Mouse (Mus musculus): ENCODE measurements around the gene Dnaaf1. TPM values are rescaled to one million over a fixed set of nuclear protein-coding genes. Genes with fewer than 3 reads are reported as not detected.

The Dnaaf1 gene
- polyA plus RNA-seq, 1 experiment from 2014 or later, result 0.09 TPM

GRCm38 (mm10) chr8:119637381-119637780 lies 62.3 kb downstream of the Dnaaf1 start:
- Histone ChIP-seq H3K4me3 (ENCODE audit: low read depth, low read length) (no peak overlapping the region), H3K36me3 (ENCODE audit: control insufficient read depth, insufficient read depth, low read length) (no peaks in the 10 kb centered on the region), H3K9me3 (ENCODE audit: control insufficient read depth, low read length) (no peaks in the 10 kb centered on the region), H3K4me1 (ENCODE audit: control insufficient read depth, insufficient read depth, low read length) (peaks cover 3% of the 10 kb centered on the region; the same call in 1 of the 2 replicates), H3K4me2 (ENCODE audit: low read depth, severe bottlenecking) (no peak overlapping the region), H3K9ac (ENCODE audit: low read length) (no peak overlapping the region), H3K27me3 (ENCODE audit: control insufficient read depth, insufficient read depth, low read length) (peaks cover 7% of the 10 kb centered on the region), H3K27ac (replicated peaks; ENCODE audit: low read depth, low read length) (no peak overlapping the region)
- ATAC-seq (ENCODE audit: insufficient number of reproducible peaks, low FRiP score, low TSS enrichment, low read depth) (no peak), DNase-seq (ENCODE audit: low spot score) (no peak)
- 82% methylated on average over 4 of the region's 4 CpGs for WGBS

GRCm38 (mm10) chr8:119638261-119638660 lies 63.2 kb downstream of the Dnaaf1 start:
- WGBS, result 90% methylated on average over 6 of the region's 6 CpGs

GRCm38 (mm10) chr8:119639798-119640197 lies 64.8 kb downstream of the Dnaaf1 start:
- DNase-seq (ENCODE audit: low spot score) (no peak), ATAC-seq (ENCODE audit: insufficient number of reproducible peaks, low FRiP score, low TSS enrichment, low read depth) (no peak)
- Histone ChIP-seq H3K9ac (ENCODE audit: low read length) (no peak overlapping the region), H3K4me1 (ENCODE audit: control insufficient read depth, insufficient read depth, low read length) (peaks cover 3% of the 10 kb centered on the region; the same call in 1 of the 2 replicates), H3K36me3 (ENCODE audit: control insufficient read depth, insufficient read depth, low read length) (no peaks in the 10 kb centered on the region), H3K4me2 (ENCODE audit: low read depth, severe bottlenecking) (no peak overlapping the region), H3K27ac (replicated peaks; ENCODE audit: low read depth, low read length) (no peak overlapping the region), H3K4me3 (ENCODE audit: low read depth, low read length) (no peak overlapping the region), H3K27me3 (ENCODE audit: control insufficient read depth, insufficient read depth, low read length) (no peaks in the 10 kb centered on the region), H3K9me3 (ENCODE audit: control insufficient read depth, low read length) (no peaks in the 10 kb centered on the region)
- WGBS, result 44% methylated on average over 7 of the region's 7 CpGs

More at GRCm38 (mm10) chr8:119638261-119638660, 63.2 kb downstream of the Dnaaf1 start:
- Histone ChIP-seq H3K36me3 (ENCODE audit: control insufficient read depth, insufficient read depth, low read length) (no peaks in the 10 kb centered on the region), H3K27me3 (ENCODE audit: control insufficient read depth, insufficient read depth, low read length) (peaks cover 6% of the 10 kb centered on the region), H3K27ac (replicated peaks; ENCODE audit: low read depth, low read length) (no peak overlapping the region), H3K4me3 (ENCODE audit: low read depth, low read length) (no peak overlapping the region), H3K4me1 (ENCODE audit: control insufficient read depth, insufficient read depth, low read length) (peaks cover 3% of the 10 kb centered on the region; the same call in 1 of the 2 replicates), H3K4me2 (ENCODE audit: low read depth, severe bottlenecking) (no peak overlapping the region), H3K9me3 (ENCODE audit: control insufficient read depth, low read length) (no peaks in the 10 kb centered on the region), H3K9ac (ENCODE audit: low read length) (no peak overlapping the region)
- ATAC-seq (ENCODE audit: insufficient number of reproducible peaks, low FRiP score, low TSS enrichment, low read depth), result no peak
- DNase-seq (ENCODE audit: low spot score), result no peak

- no peak overlapping the region for H3K4me2 ChIP-seq (ENCODE audit: low read depth, severe bottlenecking)
- H3K4me3 ChIP-seq (ENCODE audit: low read depth, low read length), result no peak overlapping the region
- no peaks in the 10 kb centered on the region for H3K27me3 ChIP-seq (ENCODE audit: control insufficient read depth, insufficient read depth, low read length)
- H3K27ac ChIP-seq (replicated peaks; ENCODE audit: low read depth, low read length), result no peak overlapping the region
- ATAC-seq (ENCODE audit: insufficient number of reproducible peaks, low FRiP score, low TSS enrichment, low read depth) (no peak), DNase-seq (ENCODE audit: low spot score) (no peak)
- no peaks in the 10 kb centered on the region for H3K36me3 ChIP-seq (ENCODE audit: control insufficient read depth, insufficient read depth, low read length)
- H3K4me1 ChIP-seq (ENCODE audit: control insufficient read depth, insufficient read depth, low read length), result no peaks in the 10 kb centered on the region; the same call in 1 of the 2 replicates
- no peak overlapping the region for H3K9ac ChIP-seq (ENCODE audit: low read length)
- no peaks in the 10 kb centered on the region for H3K9me3 ChIP-seq (ENCODE audit: control insufficient read depth, low read length)
- 87% methylated on average over 5 of the region's 5 CpGs for WGBS
Observed at GRCm38 (mm10) chr8:119641058-119641457, 66.0 kb downstream of the Dnaaf1 start.

- Histone ChIP-seq H3K4me1 (ENCODE audit: control insufficient read depth, insufficient read depth, low read length) (no peaks in the 10 kb centered on the region), H3K36me3 (ENCODE audit: control insufficient read depth, insufficient read depth, low read length) (no peaks in the 10 kb centered on the region), H3K9me3 (ENCODE audit: control insufficient read depth, low read length) (no peaks in the 10 kb centered on the region; the same call in 1 of the 2 replicates), H3K4me2 (ENCODE audit: low read depth, severe bottlenecking) (no peak overlapping the region), H3K27ac (replicated peaks; ENCODE audit: low read depth, low read length) (no peak overlapping the region), H3K27me3 (ENCODE audit: control insufficient read depth, insufficient read depth, low read length) (no peaks in the 10 kb centered on the region), H3K4me3 (ENCODE audit: low read depth, low read length) (no peak overlapping the region), H3K9ac (ENCODE audit: low read length) (no peak overlapping the region)
- DNase-seq (ENCODE audit: low spot score), result no peak
- no peak for ATAC-seq (ENCODE audit: insufficient number of reproducible peaks, low FRiP score, low TSS enrichment, low read depth)
- 96% methylated on average over 1 of the region's 1 CpGs for WGBS
Observed at GRCm38 (mm10) chr8:119642960-119643359, 67.9 kb downstream of the Dnaaf1 start.

GRCm38 (mm10) chr8:119644429-119644960 lies 69.5 kb downstream of the Dnaaf1 start:
- Histone ChIP-seq H3K27me3 (ENCODE audit: control insufficient read depth, insufficient read depth, low read length) (no peaks in the 10 kb centered on the region), H3K4me2 (ENCODE audit: low read depth, severe bottlenecking) (no peak overlapping the region), H3K4me1 (ENCODE audit: control insufficient read depth, insufficient read depth, low read length) (no peaks in the 10 kb centered on the region), H3K9me3 (ENCODE audit: control insufficient read depth, low read length) (no peaks in the 10 kb centered on the region; the same call in 1 of the 2 replicates), H3K9ac (ENCODE audit: low read length) (no peak overlapping the region), H3K36me3 (ENCODE audit: control insufficient read depth, insufficient read depth, low read length) (no peaks in the 10 kb centered on the region), H3K4me3 (ENCODE audit: low read depth, low read length) (no peak overlapping the region), H3K27ac (replicated peaks; ENCODE audit: low read depth, low read length) (no peak overlapping the region)
- no peak for ATAC-seq (ENCODE audit: insufficient number of reproducible peaks, low FRiP score, low TSS enrichment, low read depth)
- DNase-seq (ENCODE audit: low spot score), result no peak
- 64% methylated on average over 17 of the region's 17 CpGs for WGBS

- Histone ChIP-seq H3K27ac (replicated peaks; ENCODE audit: low read depth, low read length) (no peak overlapping the region), H3K36me3 (ENCODE audit: control insufficient read depth, insufficient read depth, low read length) (no peaks in the 10 kb centered on the region), H3K9me3 (ENCODE audit: control insufficient read depth, low read length) (no peaks in the 10 kb centered on the region; the same call in 1 of the 2 replicates), H3K4me3 (ENCODE audit: low read depth, low read length) (no peak overlapping the region), H3K4me1 (ENCODE audit: control insufficient read depth, insufficient read depth, low read length) (no peaks in the 10 kb centered on the region), H3K4me2 (ENCODE audit: low read depth, severe bottlenecking) (no peak overlapping the region), H3K27me3 (ENCODE audit: control insufficient read depth, insufficient read depth, low read length) (no peaks in the 10 kb centered on the region), H3K9ac (ENCODE audit: low read length) (no peak overlapping the region)
- DNase-seq (ENCODE audit: low spot score) (no peak), ATAC-seq (ENCODE audit: insufficient number of reproducible peaks, low FRiP score, low TSS enrichment, low read depth) (no peak)
- WGBS, result 65% methylated on average over 18 of the region's 18 CpGs
Observed at GRCm38 (mm10) chr8:119644981-119645597, 70.1 kb downstream of the Dnaaf1 start.

GRCm38 (mm10) chr8:119646197-119646596 lies 71.2 kb downstream of the Dnaaf1 start:
- H3K9ac ChIP-seq (ENCODE audit: low read length), result no peak overlapping the region
- DNase-seq (ENCODE audit: low spot score) (no peak), ATAC-seq (ENCODE audit: insufficient number of reproducible peaks, low FRiP score, low TSS enrichment, low read depth) (no peak)
- H3K9me3 ChIP-seq (ENCODE audit: control insufficient read depth, low read length), result no peaks in the 10 kb centered on the region; the same call in 1 of the 2 replicates
- WGBS, result 74% methylated on average over 3 of the region's 3 CpGs
- H3K4me2 ChIP-seq (ENCODE audit: low read depth, severe bottlenecking), result no peak overlapping the region
- H3K4me3 ChIP-seq (ENCODE audit: low read depth, low read length), result no peak overlapping the region
- no peaks in the 10 kb centered on the region for H3K36me3 ChIP-seq (ENCODE audit: control insufficient read depth, insufficient read depth, low read length)
- no peak overlapping the region for H3K27ac ChIP-seq (replicated peaks; ENCODE audit: low read depth, low read length)
- no peaks in the 10 kb centered on the region for H3K4me1 ChIP-seq (ENCODE audit: control insufficient read depth, insufficient read depth, low read length)
- no peaks in the 10 kb centered on the region for H3K27me3 ChIP-seq (ENCODE audit: control insufficient read depth, insufficient read depth, low read length)
